Mouse (Mus musculus) lung, postnatal 0 days (tissue): ENCODE measurements around the gene Gpr39. TPM values are rescaled to one million over a fixed set of nuclear protein-coding genes. Genes with fewer than 3 reads are reported as not detected.
A peak's percentile ranks its signal among the peaks of the same experiment; 100 is the strongest.

Experiments
- ATAC-seq: fragments of 200-750 bp; cut with Nextera tagmentation; 2 replicates; pipeline ENCODE4 v1.8.0; 2017; ENCODE audit warnings: moderate library complexity
- DNase-seq: peaks from one replicate; pipeline ENCODE4 v3.0.0-alpha.2; 2016; ENCODE audit warnings: low spot score
- H3K27ac ChIP-seq: fragments of 300-500 bp; sonication (generic); 2 replicates; pipeline ENCODE4 v1.5.1; 2014; ENCODE audit warnings: antibody characterized with exemption, mild to moderate bottlenecking, low read length, mixed read lengths
- H3K27me3 ChIP-seq: fragments of 300-500 bp; sonication (generic); replicated peaks from 2 replicates; pipeline ENCODE4 v1.6.1; 2014; ENCODE audit warnings: low read length, mixed read lengths; ENCODE audit not compliant: insufficient read depth
- H3K36me3 ChIP-seq: fragments of 300-500 bp; sonication (generic); 2 replicates; pipeline ENCODE4 v1.6.1; 2014; ENCODE audit warnings: low read length, mixed read lengths; ENCODE audit not compliant: insufficient read depth
- H3K4me1 ChIP-seq: fragments of 300-500 bp; sonication (generic); 2 replicates; pipeline ENCODE4 v1.6.1; 2014; ENCODE audit warnings: antibody characterized with exemption, low read depth, low read length, mixed read lengths; ENCODE audit not compliant: insufficient read depth
- H3K4me2 ChIP-seq: fragments of 300-500 bp; sonication (generic); replicated peaks from 2 replicates; pipeline ENCODE4 v1.6.1; 2014; ENCODE audit warnings: low read depth, mild to moderate bottlenecking, low read length, moderate library complexity, mixed read lengths
- H3K4me3 ChIP-seq: fragments of 300-500 bp; sonication (generic); 2 replicates; pipeline ENCODE4 v1.5.1; 2014; ENCODE audit warnings: low read depth, low read length
- H3K9ac ChIP-seq: fragments of 300-500 bp; sonication (generic); replicated peaks from 2 replicates; pipeline ENCODE4 v1.6.1; 2014; ENCODE audit warnings: low read depth, mild to moderate bottlenecking
- H3K9me3 ChIP-seq: fragments of 300-500 bp; sonication (generic); 2 replicates; pipeline ENCODE4 v1.6.1; 2016; ENCODE audit warnings: low read length, mixed read lengths
- CTCF ChIP-seq: IDR thresholded peaks from 2 replicates; pipeline ENCODE4 v1.5.1; 2016; ENCODE audit warnings: antibody characterized with exemption, mild to moderate bottlenecking
- EP300 ChIP-seq: IDR thresholded peaks from 2 replicates; pipeline ENCODE4 v1.6.1; 2016; ENCODE audit warnings: antibody characterized with exemption, mild to moderate bottlenecking, control low read depth
- WGBS: fragments of 180-500 bp; shearing (Covaris S2); extraction: QIAGEN DNeasy Blood & Tissue Kit; methylation state at CpG from one replicate; pipeline ENCODE4 v1.1.7; 2014; 5-methylcytosine and 5-hydroxymethylcytosine counted together
- polyA plus RNA-seq: library from polyadenylated mRNA; unstranded; fragments of >200 nt; fragmentation: Nextera tagmentation; extraction: Ambion mirVana; gene quantifications from 2 replicates; pipeline ENCODE4 v1.2.1, GENCODE M21; 2015

Gene Gpr39
- polyA plus RNA-seq, 1 experiment from 2014 or later, result 3.7 TPM

- no peaks in the 10 kb centered on the region for H3K4me1 ChIP-seq
- TF ChIP-seq EP300 (no peak), CTCF (no peak; the same call in 1 of the 2 replicates)
- peak overlapping the region; percentile 37 for H3K4me3 ChIP-seq
- ATAC-seq (peak; percentile 80), DNase-seq (peak; percentile 47)
- no peak overlapping the region for H3K27ac ChIP-seq
- H3K27me3 ChIP-seq, result 0 out of 2 replicates have a peak, but pooled peaks cover 11% of the 10 kb centered on the region
- under 1% methylated on average over 35 of the region's 43 CpGs for WGBS
- no peak overlapping the region for H3K9ac ChIP-seq
- no peaks in the 10 kb centered on the region; the same call in 1 of the 2 replicates for H3K36me3 ChIP-seq
- H3K4me2 ChIP-seq, result peak overlapping the region; percentile 74
- H3K9me3 ChIP-seq, result no peaks in the 10 kb centered on the region
Measured at GRCm38 (mm10) chr1:125911901-125912445, 235.2 kb downstream of the Gpr39 start.

DNA sequence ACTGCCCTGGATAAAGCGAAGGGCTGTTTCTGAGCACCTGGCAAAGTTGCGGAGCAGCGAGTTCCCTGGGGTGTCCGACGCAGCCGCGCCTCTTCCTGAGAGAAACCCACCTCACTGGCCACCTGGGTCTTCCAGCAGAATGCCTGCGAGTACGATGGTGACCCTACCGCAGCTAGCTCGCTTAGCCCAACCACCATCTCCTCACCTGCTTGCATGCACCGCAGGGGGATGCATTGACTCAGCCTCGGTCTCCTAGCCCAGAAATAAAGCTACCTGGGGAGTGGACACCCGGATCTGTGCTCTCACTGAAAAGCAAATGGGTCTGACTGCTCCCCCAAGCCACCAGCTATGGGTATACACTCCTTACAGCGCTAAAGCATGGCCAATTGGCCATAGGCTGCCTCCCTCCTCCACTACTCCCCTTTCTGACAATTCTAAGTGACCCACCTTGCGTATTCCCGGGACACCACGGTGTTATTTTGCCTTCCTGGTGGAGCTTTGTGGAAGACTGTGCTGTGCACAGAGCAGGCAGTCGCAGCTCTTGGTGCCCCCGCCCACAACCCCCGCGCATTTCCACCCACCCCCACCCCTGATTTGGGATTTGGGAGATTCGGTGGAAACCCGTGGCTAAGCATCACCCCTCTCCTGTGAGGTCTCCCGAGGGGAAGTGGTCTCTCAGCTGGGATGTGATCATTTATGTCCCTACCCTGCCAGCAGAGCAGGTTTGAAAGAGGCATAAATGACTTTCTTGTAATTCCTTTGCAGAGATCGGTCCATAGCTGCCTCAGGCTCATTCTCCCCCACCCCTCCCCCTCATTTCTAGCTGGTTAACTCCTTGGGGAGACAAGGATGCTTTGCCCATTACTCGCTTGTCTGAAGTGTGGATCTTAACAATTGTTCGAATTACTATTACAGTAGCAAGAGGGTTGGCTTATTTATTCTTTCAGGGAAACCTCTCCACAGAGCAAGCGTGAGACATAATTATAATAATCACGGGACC is 236.1 kb downstream of the Gpr39 start, which contains the start of gene Lypd1:
Lypd1 (minus strand) TSS at position 501 of the 1,000 bp plus-strand sequence.
- Histone ChIP-seq H3K9ac (no peak within 1 kb of the TSS), H3K9me3 (no peaks in the 10 kb centered on the region), H3K4me3 (peak within 1 kb of the TSS; percentile 37), H3K4me1 (no peaks in the 10 kb centered on the region), H3K27me3 (0 out of 2 replicates have a peak, but pooled peaks cover 11% of the 10 kb centered on the region), H3K27ac (no peak within 1 kb of the TSS), H3K36me3 (no peaks in the 10 kb centered on the region; the same call in 1 of the 2 replicates), H3K4me2 (peak within 1 kb of the TSS; percentile 74)
- ATAC-seq (peak; percentile 16; the same call in 1 of the 2 replicates), DNase-seq (no peak)
- no peak for TF ChIP-seq EP300
- TF ChIP-seq CTCF, result no peak
- whole genome bisulfite sequencing, result 14% methylated on average over 30 of the region's 30 CpGs

DNA sequence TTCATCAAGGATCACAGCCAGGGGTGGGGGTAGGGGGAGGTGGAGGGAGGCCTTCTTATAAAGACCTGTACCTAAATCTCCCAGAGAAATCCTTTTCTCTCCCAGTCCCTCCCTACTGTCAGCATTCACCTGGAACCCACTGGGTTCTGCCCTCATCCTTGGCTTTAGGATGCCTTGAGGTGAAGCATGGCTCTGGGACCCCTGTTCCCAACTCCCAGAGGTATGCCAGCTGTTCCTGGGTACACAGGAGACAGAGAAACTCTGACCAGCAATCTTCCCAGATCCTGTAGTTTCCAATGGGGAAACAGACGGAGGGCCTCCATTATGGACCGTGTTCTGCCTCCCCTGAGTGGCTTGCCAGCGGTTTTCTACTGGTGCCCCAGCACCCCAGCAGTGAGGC is 243.9 kb downstream of the Gpr39 start:
- DNase-seq, result no peak
- Histone ChIP-seq H3K4me3 (no peak overlapping the region), H3K36me3 (0 out of 2 replicates have a peak, but pooled peaks cover 4% of the 10 kb centered on the region), H3K4me1 (no peaks in the 10 kb centered on the region), H3K27me3 (no peaks in the 10 kb centered on the region), H3K4me2 (no peak overlapping the region), H3K27ac (no peak overlapping the region), H3K9ac (no peak overlapping the region), H3K9me3 (peaks cover 2% of the 10 kb centered on the region; the same call in 1 of the 2 replicates)
- 94% methylated on average over 3 of the region's 3 CpGs for WGBS
- no peak for ATAC-seq
- TF ChIP-seq CTCF, result no peak
- no peak for TF ChIP-seq EP300

DNA sequence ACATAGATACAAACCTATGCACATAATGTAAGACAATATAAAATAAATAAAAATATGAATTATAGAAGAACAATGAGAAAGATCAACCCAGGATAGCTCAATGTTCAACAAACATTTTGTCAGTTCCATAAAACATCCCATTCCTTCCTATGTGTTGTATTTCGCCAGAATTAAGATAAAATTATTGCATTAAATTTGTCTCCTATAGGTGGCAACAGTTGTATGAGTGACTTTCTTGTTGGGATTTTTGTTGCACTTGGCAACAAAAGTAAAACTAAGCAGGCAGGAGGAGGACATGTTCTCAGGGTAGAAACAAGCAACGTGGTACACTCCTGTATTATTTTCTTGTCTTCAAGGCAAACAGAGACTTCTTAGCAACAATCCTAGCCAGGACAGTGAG is 246.3 kb downstream of the Gpr39 start:
- Histone ChIP-seq H3K4me3 (no peak overlapping the region), H3K27ac (no peak overlapping the region), H3K4me2 (no peak overlapping the region), H3K36me3 (0 out of 2 replicates have a peak, but pooled peaks cover 7% of the 10 kb centered on the region), H3K9me3 (peaks cover 2% of the 10 kb centered on the region; the same call in 1 of the 2 replicates), H3K4me1 (no peaks in the 10 kb centered on the region), H3K9ac (no peak overlapping the region), H3K27me3 (no peaks in the 10 kb centered on the region)
- WGBS, result 75% methylated on average over 2 of the region's 2 CpGs
- DNase-seq (no peak), ATAC-seq (no peak)
- 0 out of 2 replicates have a peak, but pooled peaks have one; percentile 16 for TF ChIP-seq CTCF
- no peak for TF ChIP-seq EP300

Other genes starting within 250 kb of the Gpr39 start
- gene Actr3, start 241.3 kb upstream of the Gpr39 start, polyA plus RNA-seq, result 205 and 244 TPM in 2 replicates
- gene Slc35f5, start 116.4 kb upstream of the Gpr39 start, polyA plus RNA-seq, result 50.9 and 53.5 TPM in 2 replicates
- 0.20 and 0.51 TPM in 2 replicates for gene Lypd1, start 236.1 kb downstream of the Gpr39 start, polyA plus RNA-seq